Mouse (Mus musculus) neutrophil, adult 83 days (primary cell): ENCODE results near the gene Hs3st3b1. TPM values are rescaled to one million over a fixed set of nuclear protein-coding genes. Genes with fewer than 3 reads are reported as not detected.

Experiments used
- total RNA-seq, 2 experiments: library from RNA; stranded (reverse); gene quantifications; one replicate each; pipeline ENCODE4 v1.2.4; 2023

Gene Hs3st3b1
- total RNA-seq, result under 1 TPM; 0.33 to 0.42 TPM

DNA sequence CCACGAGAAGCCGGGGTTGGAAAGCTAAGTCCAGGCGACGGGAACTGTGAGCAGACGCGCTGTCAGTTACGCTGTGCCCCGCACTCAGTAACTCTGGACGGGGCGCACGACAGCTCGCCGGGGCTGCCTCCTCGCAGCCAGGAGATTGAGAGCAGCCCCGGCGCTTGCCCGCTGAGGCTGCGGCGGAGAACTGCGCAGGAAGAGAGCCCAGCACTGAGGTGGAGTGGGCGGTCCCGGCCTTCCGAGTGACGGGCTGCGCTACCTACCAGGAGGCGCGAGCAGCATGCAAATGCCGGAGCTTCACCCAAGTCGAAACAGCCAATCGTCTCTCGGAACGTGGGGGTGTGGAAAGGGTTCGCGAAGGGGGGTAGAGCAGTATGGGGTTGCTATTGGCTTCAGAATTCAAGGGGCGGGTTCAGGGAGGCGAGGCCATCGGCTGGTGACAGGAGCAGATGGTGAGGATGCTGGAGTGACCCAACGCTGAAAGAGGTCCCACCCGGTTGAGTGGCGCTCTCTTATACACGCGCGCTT, at the start of gene Hs3st3b1:
Gene Hs3st3b1 (minus strand): TSS at position 200 of the 531 bp plus-strand sequence.

Other genes with a start within 250 kb of the Hs3st3b1 start
- 1 to 10 TPM; 6.2 to 8.0 TPM for gene Cox10, start 157.2 kb upstream of the Hs3st3b1 start, total RNA-seq